Mouse (Mus musculus) neural tube, embryonic 13.5 days (tissue): ENCODE data around the gene Dpysl4. TPM values are rescaled to one million over a fixed set of nuclear protein-coding genes. Genes with fewer than 3 reads are reported as not detected.

Experiments
- ATAC-seq: fragments of 200-750 bp; cut with Nextera tagmentation; 2 replicates; pipeline ENCODE4 v1.8.0; 2017; ENCODE audit warnings: low read depth, mild to moderate bottlenecking, moderate TSS enrichment, moderate library complexity
- H3K27ac ChIP-seq: fragments of 300-500 bp; sonication (generic); replicated peaks from 2 replicates; pipeline ENCODE4 v1.5.1; 2015; ENCODE audit warnings: moderate library complexity, mild to moderate bottlenecking, inconsistent platforms
- H3K27me3 ChIP-seq: fragments of 300-500 bp; sonication (generic); 2 replicates; pipeline ENCODE4 v1.6.1; 2015; ENCODE audit warnings: mild to moderate bottlenecking, inconsistent platforms
- H3K36me3 ChIP-seq: fragments of 300-500 bp; sonication (generic); 2 replicates; pipeline ENCODE4 v1.6.1; 2015; ENCODE audit warnings: mild to moderate bottlenecking, inconsistent platforms
- H3K4me1 ChIP-seq: fragments of 300-500 bp; sonication (generic); replicated peaks from 2 replicates; pipeline ENCODE4 v1.6.1; 2015; ENCODE audit warnings: inconsistent platforms
- H3K4me2 ChIP-seq: fragments of 300-500 bp; sonication (generic); 2 replicates; pipeline ENCODE4 v1.6.1; 2015; ENCODE audit warnings: inconsistent platforms, mild to moderate bottlenecking, moderate library complexity
- H3K4me3 ChIP-seq: fragments of 300-500 bp; sonication (generic); 2 replicates; pipeline ENCODE4 v1.5.1; 2015; ENCODE audit warnings: mild to moderate bottlenecking, inconsistent platforms
- H3K9ac ChIP-seq: fragments of 300-500 bp; sonication (generic); 2 replicates; pipeline ENCODE4 v1.6.1; 2015; ENCODE audit warnings: moderate library complexity, mild to moderate bottlenecking, inconsistent platforms
- H3K9me3 ChIP-seq: fragments of 300-500 bp; sonication (generic); 2 replicates; pipeline ENCODE4 v1.6.1; 2016; ENCODE audit warnings: inconsistent platforms
- WGBS: fragments of 180-500 bp; shearing (Covaris S2); methylation state at CpG from one replicate; pipeline ENCODE4 v1.1.7; 2015; 5-methylcytosine and 5-hydroxymethylcytosine counted together
- polyA plus RNA-seq: library from polyadenylated mRNA; unstranded; fragments of >200 nt; fragmentation: Nextera tagmentation; extraction: Ambion mirVana; gene quantifications from 2 replicates; pipeline ENCODE4 v1.2.1, GENCODE M21; 2015

The Dpysl4 gene
- polyA plus RNA-seq, 1 experiment from 2014 or later = 315 TPM

DNA sequence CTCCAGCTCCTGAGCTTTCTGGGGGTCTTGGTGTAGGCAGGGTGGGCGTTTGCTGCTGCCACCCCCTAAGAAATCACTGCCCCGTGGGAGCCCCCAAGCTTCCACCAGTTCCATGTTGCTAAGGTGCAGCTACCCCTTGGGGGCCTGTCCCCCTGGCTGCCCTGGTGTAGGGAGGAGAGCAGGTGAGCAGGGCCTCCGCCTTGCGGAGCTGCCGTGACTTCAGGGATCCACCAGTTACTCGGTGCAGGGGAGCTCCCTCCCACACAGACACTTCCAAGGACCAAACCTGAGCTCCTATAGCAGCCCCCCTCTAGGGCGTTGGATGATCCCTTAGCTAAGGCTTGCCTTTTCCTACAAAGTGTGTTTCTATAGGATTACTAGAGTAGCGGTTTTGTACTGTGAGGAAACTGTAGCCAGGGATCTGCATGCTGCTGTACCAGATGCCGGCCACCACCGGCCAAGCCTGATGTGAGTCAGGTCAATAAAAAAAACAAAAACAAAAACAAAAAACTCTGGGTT is 15.5 kb downstream of the Dpysl4 start:
- H3K27ac ChIP-seq = peak overlapping the region; percentile 23; the same call in 1 of the 2 replicates
- H3K36me3 ChIP-seq = peaks cover 62% of the 10 kb centered on the region
- 77% methylated on average over 10 of the region's 10 CpGs for WGBS

DNA sequence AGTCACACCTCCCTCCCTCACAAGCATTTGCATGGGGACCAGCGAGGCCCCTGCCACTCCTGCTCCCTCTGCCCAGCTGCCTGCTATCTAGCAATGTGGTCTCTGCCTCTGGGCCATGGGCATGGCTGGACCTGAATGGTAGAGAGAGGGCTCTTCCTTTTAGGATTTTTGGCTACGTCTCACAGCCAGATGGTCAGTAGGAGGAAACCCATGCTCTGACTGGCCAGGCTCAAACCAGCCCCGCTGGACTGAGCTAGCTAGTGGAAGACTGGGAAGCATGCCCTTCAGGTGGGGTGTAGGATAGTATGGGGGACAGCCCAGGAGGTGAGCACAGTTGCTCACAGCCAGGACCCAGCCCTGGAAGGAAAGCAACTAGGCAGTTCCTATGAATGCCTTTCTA is 16.0 kb downstream of the Dpysl4 start:
- ATAC-seq = no peak
- no peak overlapping the region for H3K4me3 ChIP-seq
- no peak overlapping the region for H3K4me2 ChIP-seq
- WGBS = 71% methylated on average over 3 of the region's 3 CpGs
- H3K4me1 ChIP-seq = peaks cover 3% of the 10 kb centered on the region; the same call in 1 of the 2 replicates
- H3K27ac ChIP-seq = peak overlapping the region; percentile 29
- H3K36me3 ChIP-seq = peaks cover 57% of the 10 kb centered on the region
- H3K9me3 ChIP-seq = no peaks in the 10 kb centered on the region
- no peaks in the 10 kb centered on the region for H3K27me3 ChIP-seq
- H3K9ac ChIP-seq = no peak overlapping the region

More for the DNA sequence above, 15.5 kb downstream of the Dpysl4 start:
- ATAC-seq = no peak
- Histone ChIP-seq H3K4me2 (no peak overlapping the region), H3K9me3 (no peaks in the 10 kb centered on the region), H3K4me3 (no peak overlapping the region), H3K27me3 (no peaks in the 10 kb centered on the region), H3K4me1 (peaks cover 3% of the 10 kb centered on the region; the same call in 1 of the 2 replicates), H3K9ac (no peak overlapping the region)

DNA sequence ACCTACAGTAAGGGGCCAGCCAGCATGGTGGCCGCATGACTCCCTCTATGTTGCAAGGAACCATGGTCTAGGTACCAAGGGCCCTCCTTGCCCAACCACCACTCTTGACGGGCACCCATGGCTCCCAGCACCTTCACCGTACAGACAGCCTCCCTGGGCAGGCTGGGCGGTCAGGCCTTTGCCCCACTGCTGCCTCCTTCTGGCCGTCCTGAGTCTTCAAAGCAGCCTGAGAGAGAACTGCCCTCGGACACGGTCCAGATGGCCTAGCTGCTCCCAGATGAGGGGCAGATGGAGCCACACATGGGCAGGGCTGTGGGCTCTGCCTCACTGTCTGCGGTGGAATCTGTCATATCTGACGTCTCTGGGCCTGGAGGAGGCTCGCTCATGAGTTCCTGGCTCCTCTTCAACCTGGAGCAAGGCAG is 18.2 kb downstream of the Dpysl4 start:
- ATAC-seq = peak; percentile 37; the same call in 1 of the 2 replicates
- H3K27ac ChIP-seq = peak overlapping the region; percentile 1; the same call in 1 of the 2 replicates

DNA sequence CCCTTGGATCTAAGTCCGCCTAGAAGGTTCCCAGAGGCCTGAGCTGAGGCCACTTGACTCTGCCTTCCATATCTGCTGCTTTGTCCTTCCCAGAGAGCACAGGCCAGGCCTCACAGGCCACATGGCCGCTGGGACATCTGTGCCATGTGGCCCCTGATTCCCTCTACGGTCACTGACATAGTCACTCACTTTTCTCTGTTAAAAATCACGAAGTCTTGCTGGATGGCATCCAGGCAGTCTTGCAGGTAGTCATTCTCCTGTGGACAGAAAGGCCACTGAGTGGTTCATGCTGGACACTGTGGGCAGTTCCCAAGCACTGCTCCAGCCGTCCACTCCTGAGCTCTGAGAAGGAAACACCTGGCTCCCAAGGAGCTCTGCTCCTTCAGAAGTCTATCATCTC is 19.3 kb downstream of the Dpysl4 start:
- peaks cover 26% of the 10 kb centered on the region for H3K36me3 ChIP-seq
- H3K4me3 ChIP-seq = no peak overlapping the region
- WGBS = 85% methylated on average over 5 of the region's 5 CpGs
- no peaks in the 10 kb centered on the region for H3K9me3 ChIP-seq
- H3K4me2 ChIP-seq = no peak overlapping the region
- H3K27me3 ChIP-seq = no peaks in the 10 kb centered on the region
- peaks cover 3% of the 10 kb centered on the region; the same call in 1 of the 2 replicates for H3K4me1 ChIP-seq
- H3K27ac ChIP-seq = no peak overlapping the region
- H3K9ac ChIP-seq = no peak overlapping the region
- ATAC-seq = no peak

More for the DNA sequence above, 18.2 kb downstream of the Dpysl4 start:
- Histone ChIP-seq H3K9ac (no peak overlapping the region), H3K27me3 (no peaks in the 10 kb centered on the region), H3K9me3 (no peaks in the 10 kb centered on the region), H3K36me3 (peaks cover 37% of the 10 kb centered on the region), H3K4me3 (no peak overlapping the region), H3K4me2 (no peak overlapping the region), H3K4me1 (peaks cover 3% of the 10 kb centered on the region; the same call in 1 of the 2 replicates)
- WGBS = 43% methylated on average over 10 of the region's 10 CpGs

DNA sequence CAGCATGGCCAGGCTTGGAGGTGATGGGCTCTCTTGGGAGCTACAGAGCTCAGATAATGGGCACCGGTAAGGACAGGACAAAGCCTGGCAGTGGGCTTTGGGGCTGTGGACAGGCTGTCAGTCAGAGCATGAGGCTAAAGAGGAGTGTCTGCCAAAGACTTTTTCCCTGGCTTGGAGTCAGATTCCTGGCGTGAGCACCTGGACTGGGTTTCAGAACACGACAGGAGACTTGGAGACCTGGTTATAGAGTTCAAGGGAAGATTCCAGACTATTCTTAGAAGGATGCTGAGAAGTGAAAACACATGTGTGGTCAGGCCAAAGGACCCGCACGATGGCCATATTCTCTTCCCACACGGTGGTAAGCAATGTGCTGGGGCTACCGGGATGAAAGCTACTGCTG is 19.9 kb downstream of the Dpysl4 start:
- H3K4me1 ChIP-seq = peaks cover 3% of the 10 kb centered on the region; the same call in 1 of the 2 replicates
- H3K4me2 ChIP-seq = no peak overlapping the region
- H3K27ac ChIP-seq = no peak overlapping the region
- H3K4me3 ChIP-seq = no peak overlapping the region
- H3K27me3 ChIP-seq = no peaks in the 10 kb centered on the region
- no peak overlapping the region for H3K9ac ChIP-seq
- H3K9me3 ChIP-seq = no peaks in the 10 kb centered on the region
- 87% methylated on average over 7 of the region's 7 CpGs for WGBS
- no peak for ATAC-seq
- H3K36me3 ChIP-seq = peaks cover 20% of the 10 kb centered on the region

DNA sequence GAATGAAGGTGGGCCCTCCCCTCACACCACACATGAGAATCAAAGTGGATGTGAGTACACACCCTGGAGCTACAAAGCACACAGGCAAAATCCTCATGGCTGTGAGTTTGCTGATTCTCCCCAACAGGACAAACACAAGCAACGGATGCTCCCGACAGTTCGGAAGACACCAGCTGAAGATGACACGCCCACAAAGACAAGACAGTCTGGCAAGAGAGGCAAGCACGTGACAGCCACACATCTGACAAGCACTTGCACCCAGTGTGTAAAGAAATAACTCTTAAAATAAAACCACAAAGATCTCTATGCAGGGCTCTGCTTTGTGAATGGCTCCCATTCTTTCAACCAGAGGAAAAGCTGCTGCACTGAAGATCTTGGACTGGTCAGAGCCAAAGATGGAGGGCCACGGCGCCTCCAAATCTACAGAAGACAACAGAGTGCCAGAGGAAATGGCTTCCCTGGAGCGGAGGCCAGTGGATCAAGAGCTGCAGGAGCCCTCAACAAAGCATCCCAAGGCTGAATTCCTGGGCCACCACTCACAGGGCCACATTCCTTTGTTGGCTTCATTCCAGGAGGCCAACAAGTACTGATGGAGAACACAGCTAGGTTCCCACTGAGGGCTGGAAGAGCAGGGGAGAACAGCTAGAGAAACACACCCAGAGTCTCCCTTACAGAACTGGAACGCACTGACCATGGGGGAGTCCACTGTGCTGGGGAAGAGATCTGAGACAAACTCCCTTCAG is 22.3 kb downstream of the Dpysl4 start:
- 82% methylated on average over 9 of the region's 9 CpGs for WGBS
- ATAC-seq = no peak
- H3K4me1 ChIP-seq = peaks cover 3% of the 10 kb centered on the region; the same call in 1 of the 2 replicates
- no peak overlapping the region for H3K4me2 ChIP-seq
- no peak overlapping the region for H3K4me3 ChIP-seq
- H3K27me3 ChIP-seq = no peaks in the 10 kb centered on the region
- H3K9me3 ChIP-seq = no peaks in the 10 kb centered on the region
- peaks cover 1% of the 10 kb centered on the region; the same call in 1 of the 2 replicates for H3K36me3 ChIP-seq
- H3K9ac ChIP-seq = no peak overlapping the region
- H3K27ac ChIP-seq = no peak overlapping the region

DNA sequence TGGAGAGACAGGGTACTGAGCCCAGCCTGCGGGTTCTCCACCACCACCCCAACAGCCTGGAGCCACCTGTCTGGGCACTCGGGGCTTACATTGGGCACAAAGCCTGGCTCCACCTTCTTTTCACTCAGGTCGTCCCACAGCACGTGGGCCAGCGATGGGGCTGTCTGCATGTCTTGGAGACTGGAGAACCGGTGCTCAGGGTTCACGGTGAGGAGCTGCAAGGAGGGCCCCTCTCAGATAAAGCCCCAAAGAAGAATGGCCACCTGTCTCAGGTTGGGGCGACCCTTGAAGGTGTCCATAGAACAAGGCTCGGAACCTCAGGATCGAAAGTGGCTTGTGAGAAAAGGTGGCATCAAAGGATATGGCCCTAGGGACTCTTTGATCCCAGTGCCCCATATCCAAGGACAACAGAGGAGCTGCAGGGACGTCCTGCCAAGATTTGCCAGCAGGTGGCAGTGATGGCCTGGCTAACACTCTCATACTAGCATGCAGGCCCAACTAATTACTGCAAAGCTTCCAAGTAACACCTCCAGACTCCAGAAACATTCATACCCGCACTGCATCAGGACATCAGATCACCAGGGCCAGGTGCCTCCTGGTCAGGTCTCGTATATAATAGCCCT is 33.5 kb downstream of the Dpysl4 start:
- Histone ChIP-seq H3K4me3 (no peak overlapping the region), H3K4me1 (no peaks in the 10 kb centered on the region), H3K9me3 (no peaks in the 10 kb centered on the region), H3K27me3 (no peaks in the 10 kb centered on the region), H3K9ac (0 out of 2 replicates have a peak overlapping the region, but pooled peaks have one; percentile 34), H3K4me2 (no peak overlapping the region), H3K36me3 (no peaks in the 10 kb centered on the region), H3K27ac (no peak overlapping the region)
- 48% methylated on average over 13 of the region's 13 CpGs for WGBS
- peak; percentile 88 for ATAC-seq

DNA sequence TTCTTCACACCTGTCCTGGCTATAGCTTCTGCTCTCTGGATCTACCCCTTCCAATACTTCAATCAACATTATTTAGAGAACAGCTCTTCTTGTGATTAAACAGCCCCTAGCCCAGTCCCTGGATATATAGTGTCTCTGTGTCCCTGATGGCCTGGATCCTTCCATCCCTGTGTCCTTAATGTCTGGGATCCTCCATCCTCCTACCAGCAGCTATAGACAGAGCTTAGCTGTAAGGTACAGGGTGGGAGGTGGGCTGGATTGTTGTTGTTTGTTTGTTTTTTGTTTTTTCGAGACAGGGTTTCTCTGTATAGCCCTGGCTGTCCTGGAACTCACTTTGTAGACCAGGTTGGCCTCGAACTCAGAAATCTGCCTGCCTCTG is 34.0 kb downstream of the Dpysl4 start:
- WGBS = 71% methylated on average over 2 of the region's 2 CpGs
- H3K4me3 ChIP-seq = no peak overlapping the region
- no peaks in the 10 kb centered on the region for H3K4me1 ChIP-seq
- no peaks in the 10 kb centered on the region for H3K9me3 ChIP-seq
- no peak overlapping the region for H3K27ac ChIP-seq
- H3K36me3 ChIP-seq = no peaks in the 10 kb centered on the region
- no peak overlapping the region for H3K4me2 ChIP-seq
- no peak overlapping the region for H3K9ac ChIP-seq
- 0 out of 2 replicates have a peak, but pooled peaks have one; percentile 61 for ATAC-seq
- H3K27me3 ChIP-seq = no peaks in the 10 kb centered on the region

DNA sequence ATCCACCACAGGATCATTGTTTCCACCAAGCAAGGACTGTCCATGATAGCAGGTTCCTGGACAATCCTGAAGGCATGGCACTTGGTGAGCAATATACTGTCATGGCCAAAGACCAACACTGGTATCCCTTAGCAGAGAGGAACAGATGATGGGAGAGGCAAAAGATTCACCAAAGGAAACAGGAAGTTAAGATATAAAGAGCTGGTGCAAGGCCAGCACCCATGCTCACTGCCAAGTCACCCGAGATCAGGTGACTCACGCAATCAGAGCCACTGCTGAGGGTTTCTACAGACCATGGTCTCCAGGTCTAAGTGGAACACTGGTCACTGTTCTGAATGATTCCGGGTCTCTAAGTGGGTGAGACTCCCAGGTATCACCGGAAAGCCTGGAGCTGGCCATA is 40.1 kb downstream of the Dpysl4 start:
- Histone ChIP-seq H3K4me2 (no peak overlapping the region), H3K9ac (no peak overlapping the region), H3K4me3 (no peak overlapping the region), H3K4me1 (peaks cover 18% of the 10 kb centered on the region), H3K9me3 (no peaks in the 10 kb centered on the region), H3K27me3 (no peaks in the 10 kb centered on the region), H3K27ac (no peak overlapping the region), H3K36me3 (no peaks in the 10 kb centered on the region)
- WGBS = 92% methylated on average over 4 of the region's 4 CpGs
- ATAC-seq = no peak

DNA sequence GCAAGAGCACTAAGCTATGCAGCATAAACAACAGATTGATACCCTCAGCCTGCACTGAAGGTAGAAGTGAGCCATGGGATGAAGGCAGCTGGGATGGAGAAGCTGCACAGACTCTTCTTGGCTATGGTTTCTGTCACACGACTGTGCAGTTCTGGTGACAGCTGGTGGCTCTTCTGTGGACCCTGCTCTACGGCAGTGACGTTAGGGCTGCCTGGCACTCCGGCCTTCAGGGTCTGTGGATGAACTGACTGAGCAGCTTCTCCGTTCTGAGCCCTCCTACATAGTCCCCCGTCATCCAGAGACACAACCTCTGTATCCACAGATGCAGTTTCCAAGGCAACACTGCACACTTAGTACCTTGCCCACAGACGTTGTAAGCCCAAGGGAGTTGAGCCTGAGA is 40.7 kb downstream of the Dpysl4 start:
- H3K9me3 ChIP-seq = no peaks in the 10 kb centered on the region
- H3K4me3 ChIP-seq = no peak overlapping the region
- H3K4me2 ChIP-seq = no peak overlapping the region
- 72% methylated on average over 7 of the region's 7 CpGs for WGBS
- no peak overlapping the region for H3K27ac ChIP-seq
- no peak overlapping the region for H3K9ac ChIP-seq
- H3K27me3 ChIP-seq = no peaks in the 10 kb centered on the region
- no peaks in the 10 kb centered on the region for H3K36me3 ChIP-seq
- H3K4me1 ChIP-seq = peaks cover 25% of the 10 kb centered on the region
- ATAC-seq = no peak

DNA sequence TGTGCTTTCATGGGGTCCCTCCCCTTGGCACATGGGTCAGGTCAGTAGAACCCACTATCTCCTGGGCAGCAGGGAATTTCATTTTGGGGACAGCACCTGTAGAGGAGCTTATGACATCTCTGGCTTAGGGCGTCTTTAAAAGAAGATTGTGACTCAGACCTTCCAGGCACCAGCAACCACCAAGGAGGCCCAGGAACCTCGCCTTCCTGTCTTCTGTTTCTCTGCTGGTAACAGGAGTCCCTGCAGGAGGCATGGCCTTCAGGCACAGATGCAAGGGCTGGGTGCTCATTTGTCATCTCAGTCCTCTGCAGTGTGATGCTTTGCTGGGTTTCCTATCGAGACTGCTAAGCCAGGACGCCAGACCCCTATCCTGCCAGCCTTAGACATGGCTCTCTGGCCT is 43.2 kb downstream of the Dpysl4 start:
- H3K27ac ChIP-seq = no peak overlapping the region
- H3K9ac ChIP-seq = no peak overlapping the region
- no peak for ATAC-seq
- no peaks in the 10 kb centered on the region for H3K27me3 ChIP-seq
- H3K4me1 ChIP-seq = peaks cover 33% of the 10 kb centered on the region
- no peaks in the 10 kb centered on the region for H3K36me3 ChIP-seq
- WGBS = 87% methylated on average over 4 of the region's 4 CpGs
- no peaks in the 10 kb centered on the region for H3K9me3 ChIP-seq
- H3K4me3 ChIP-seq = no peak overlapping the region
- H3K4me2 ChIP-seq = no peak overlapping the region

DNA sequence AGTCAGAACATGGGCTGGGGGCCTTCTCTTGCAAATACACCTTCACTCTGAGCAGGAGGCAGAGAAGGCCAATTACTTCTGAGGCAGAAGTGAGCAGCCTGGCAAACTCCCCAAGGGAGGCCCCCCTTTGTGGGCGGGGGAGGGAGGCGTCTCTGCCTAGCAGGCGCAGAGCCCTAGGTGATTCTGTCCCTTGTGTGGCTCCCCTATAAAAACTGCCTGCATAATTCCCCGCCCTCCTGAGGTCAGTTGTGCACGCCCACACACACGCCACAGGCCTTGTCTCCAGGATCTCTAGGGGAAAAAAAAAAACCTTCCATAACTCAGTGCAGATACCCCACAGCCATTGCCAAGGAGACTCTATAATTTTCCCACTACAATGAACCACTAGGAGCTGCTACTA is 44.6 kb downstream of the Dpysl4 start:
- peak; percentile 19; the same call in 1 of the 2 replicates for ATAC-seq
- peak overlapping the region; percentile 54 for H3K27ac ChIP-seq
- peaks cover 37% of the 10 kb centered on the region for H3K4me1 ChIP-seq
- H3K36me3 ChIP-seq = no peaks in the 10 kb centered on the region
- WGBS = 11% methylated on average over 6 of the region's 6 CpGs
- no peaks in the 10 kb centered on the region for H3K9me3 ChIP-seq
- H3K4me2 ChIP-seq = no peak overlapping the region
- no peak overlapping the region for H3K4me3 ChIP-seq
- H3K27me3 ChIP-seq = no peaks in the 10 kb centered on the region
- H3K9ac ChIP-seq = no peak overlapping the region
